Mouse (Mus musculus) adrenal gland, adult 18-20 months (tissue): ENCODE data around the gene Tle6. TPM values are rescaled to one million over a fixed set of nuclear protein-coding genes. Genes with fewer than 3 reads are reported as not detected.

Source experiments
- DNase-seq, 2 experiments: peaks; one replicate each; pipeline ENCODE4 v3.0.0; 2021 to 2022; ENCODE audit warnings: low spot score in 2 of 2
- total RNA-seq, 2 experiments: library from RNA; stranded (reverse); gene quantifications; 1 replicate in 1 of 2; 2 replicates in 1 of 2; pipeline ENCODE4 v1.2.3; 2021

Gene Tle6
- total RNA-seq, 2 experiments from 2014 or later = 21.4 to 37.3 TPM

GRCm38 (mm10) chr10:81626101-81626993, 25.5 kb upstream of the Tle6 start:
- DNase-seq = no peak

DNA sequence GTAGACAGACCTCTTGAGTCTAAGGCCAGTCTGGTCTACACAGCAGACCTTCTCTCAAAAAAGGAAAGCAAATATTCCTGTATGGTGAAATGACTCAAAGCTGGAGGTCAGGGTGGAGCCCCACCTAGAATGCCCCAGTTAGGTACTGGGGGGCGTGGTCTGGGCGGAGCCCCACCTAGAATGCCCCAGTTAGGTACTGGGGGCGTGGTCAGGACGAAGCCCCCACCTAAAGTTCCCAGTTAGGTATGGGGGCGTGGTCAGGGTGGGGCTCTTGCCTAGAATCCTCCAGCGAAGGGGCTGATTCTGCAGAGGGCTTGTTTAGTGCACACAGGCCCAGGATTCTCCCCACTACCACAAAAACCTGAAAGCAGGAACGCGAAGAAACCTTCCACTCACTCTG, 22.6 kb upstream of the Tle6 start:
- DNase-seq = no peak

DNA sequence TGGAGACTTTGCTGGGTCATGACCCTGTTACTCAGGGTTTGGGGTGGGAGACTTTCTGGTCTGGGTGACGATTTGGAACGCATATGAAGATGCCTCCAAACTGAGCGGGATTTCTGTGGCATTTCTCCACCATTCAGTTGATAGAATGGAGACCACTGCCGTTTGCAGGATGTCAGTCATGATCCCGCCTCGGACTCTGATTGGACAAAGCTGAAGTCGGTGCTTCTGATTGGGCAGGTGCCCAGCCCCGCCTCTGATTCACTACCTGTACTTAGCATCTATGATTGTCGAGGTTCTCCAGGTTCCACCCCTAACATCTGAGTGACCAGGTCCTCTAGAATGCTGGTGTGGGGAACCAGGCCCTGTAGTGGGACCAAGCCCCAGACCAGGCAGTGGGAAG, 19.9 kb upstream of the Tle6 start:
- DNase-seq = no peak

DNA sequence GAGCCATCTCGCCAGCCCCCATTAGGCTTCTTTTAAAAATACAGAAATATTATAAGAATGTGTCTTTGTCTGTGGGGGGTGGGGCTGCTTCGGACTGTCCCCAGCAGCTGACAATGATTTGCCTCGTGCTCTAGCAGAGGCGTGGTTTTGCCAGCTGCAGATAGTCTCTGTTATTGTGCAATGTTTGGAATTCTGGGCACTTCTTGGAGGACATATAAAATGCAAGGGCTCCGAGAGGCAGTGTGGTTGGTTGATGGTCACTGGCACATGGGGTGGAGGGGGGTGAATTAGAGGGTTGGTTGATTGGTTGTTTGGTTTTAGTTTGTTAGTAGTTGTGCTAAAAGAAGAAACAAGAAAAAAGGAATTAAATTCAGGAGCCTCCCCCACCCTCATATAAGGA, 19.1 kb upstream of the Tle6 start:
- DNase-seq = no peak

- no peak for DNase-seq
Measured at GRCm38 (mm10) chr10:81615486-81615885, 14.6 kb upstream of the Tle6 start.

- no peak for DNase-seq
Measured at GRCm38 (mm10) chr10:81612779-81613178, 11.9 kb upstream of the Tle6 start.

DNA sequence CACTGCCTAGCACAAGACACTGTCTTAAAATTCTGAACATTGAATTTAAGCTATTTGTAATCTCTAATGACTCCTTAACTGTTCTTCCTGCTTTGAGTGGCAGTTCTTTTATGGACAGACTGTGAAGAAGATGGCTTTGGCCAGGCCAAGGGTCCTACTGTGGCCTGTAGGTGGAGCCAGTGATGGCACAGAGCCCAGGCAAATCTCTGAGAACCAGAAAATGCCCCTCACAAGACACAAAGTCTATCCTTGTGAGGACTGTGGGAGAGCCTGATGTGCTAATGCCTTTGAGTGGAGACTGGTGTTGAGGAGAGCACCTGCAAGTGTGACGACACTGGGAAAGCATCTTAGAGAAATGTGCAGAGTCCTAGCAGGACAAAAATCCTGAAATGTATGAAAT, 7.4 kb upstream of the Tle6 start:
- no peak for DNase-seq

GRCm38 (mm10) chr10:81605974-81606751, 5.3 kb upstream of the Tle6 start, which contains the start of gene BC025920:
BC025920 (plus strand) TSS chr10:81606270.
- peak; percentile 80 to 82 for DNase-seq

DNA sequence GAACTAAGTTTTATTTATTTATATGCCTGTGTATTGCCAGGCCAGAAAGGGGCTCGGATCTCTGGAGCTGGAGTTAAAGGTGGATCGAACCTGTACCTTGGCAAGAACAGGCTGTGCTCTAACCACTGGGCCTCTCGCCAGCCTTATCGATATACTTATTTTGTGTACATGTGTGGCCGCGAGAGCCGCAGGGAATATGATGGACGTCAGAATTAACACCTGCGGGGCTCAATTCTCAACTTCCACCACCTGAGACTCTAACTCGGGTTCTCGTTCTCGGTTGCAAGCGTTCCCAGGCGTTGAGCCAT, 4.7 kb upstream of the Tle6 start:
- no peak for DNase-seq

- peak; percentile 81 to 84 for DNase-seq
Measured at GRCm38 (mm10) chr10:81604968-81605665, 4.2 kb upstream of the Tle6 start.

GRCm38 (mm10) chr10:81604019-81604967, 3.4 kb upstream of the Tle6 start:
- DNase-seq = no peak

DNA sequence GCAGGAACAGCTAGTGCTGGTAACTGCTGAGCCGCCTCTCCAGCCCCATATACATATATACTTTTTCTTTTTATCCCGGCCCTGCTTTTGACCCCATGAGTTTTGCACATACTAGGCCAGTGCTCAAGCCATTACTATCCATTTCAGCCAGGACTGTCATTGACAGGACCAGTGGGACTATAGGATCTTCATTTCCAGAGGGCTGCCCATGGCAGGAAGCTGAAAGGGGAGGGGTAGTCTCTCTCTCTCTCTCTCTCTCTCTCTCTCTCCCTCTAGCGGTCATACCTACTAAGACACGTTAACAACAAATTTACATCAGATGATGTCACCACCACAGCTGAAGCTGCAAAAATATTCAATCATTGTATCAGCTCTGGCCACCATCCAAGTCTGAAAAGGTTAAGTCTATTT, 1.9 kb upstream of the Tle6 start:
- DNase-seq = no peak

- no peak for DNase-seq
Measured at GRCm38 (mm10) chr10:81601396-81601905, 578 bp upstream of the Tle6 start.

GRCm38 (mm10) chr10:81600096-81600495, 777 bp downstream of the Tle6 start:
- no peak for DNase-seq

DNA sequence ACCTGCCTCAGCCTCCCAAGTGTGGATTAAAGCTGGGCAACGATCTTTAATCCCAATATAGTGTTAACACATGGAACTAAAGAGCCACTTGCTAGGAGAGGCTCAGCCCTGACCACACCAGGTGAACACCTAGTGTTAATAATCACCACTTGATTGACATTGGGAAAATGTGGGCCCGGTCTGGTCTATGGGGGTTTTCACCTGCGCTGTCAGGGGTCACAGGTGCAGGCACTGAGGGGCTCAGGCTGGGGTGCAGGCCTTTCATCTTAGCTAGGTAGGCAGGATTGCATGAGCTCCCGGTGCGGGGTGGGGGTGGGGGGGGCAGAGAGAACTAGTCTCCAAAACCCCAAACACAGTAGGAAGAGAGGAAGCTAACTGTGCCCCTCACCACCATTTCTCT, 1.2 kb downstream of the Tle6 start:
- DNase-seq = no peak

DNA sequence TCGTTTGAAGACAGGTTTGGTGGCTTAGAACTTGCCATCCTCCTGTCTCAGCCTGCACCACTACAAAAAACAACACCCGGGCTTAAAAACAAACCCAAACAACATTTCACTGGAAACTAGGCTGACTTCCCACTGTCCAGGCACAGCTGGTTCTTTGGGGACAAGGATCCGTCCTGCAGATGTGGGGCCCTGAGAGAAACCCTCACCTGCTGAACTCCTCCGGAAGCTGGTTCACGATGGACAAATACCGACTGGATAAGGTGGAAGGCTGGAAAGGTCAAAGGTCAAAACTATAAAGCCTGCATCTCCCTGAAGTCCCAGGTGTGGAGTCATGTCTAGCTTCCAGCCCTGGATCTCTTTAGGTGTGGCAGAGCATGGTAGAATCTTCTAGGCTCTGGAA, 2.0 kb downstream of the Tle6 start:
- DNase-seq = no peak

- no peak for DNase-seq
Measured at GRCm38 (mm10) chr10:81598342-81598741, 2.5 kb downstream of the Tle6 start.

GRCm38 (mm10) chr10:81597137-81597950, 3.5 kb downstream of the Tle6 start:
- peak; percentile 47 to 52 for DNase-seq

GRCm38 (mm10) chr10:81596611-81597010, 4.3 kb downstream of the Tle6 start:
- DNase-seq = peak in 1 of 2 experiments; percentile 45
